Mouse (Mus musculus) kidney, postnatal 25 days (tissue): ENCODE measurements around the gene Pafah1b1.

Source experiments
- DNase-seq, 2 experiments: peaks; one replicate each; pipeline ENCODE4 v3.0.0; 2021; ENCODE audit warnings: mixed read lengths in 2 of 2

Pafah1b1 gene

GRCm38 (mm10) chr11:74660336-74660735 is 64.1 kb downstream of the Pafah1b1 start:
- peak in 1 of 2 experiments; percentile 43 for DNase-seq

GRCm38 (mm10) chr11:74655941-74656340 is 68.5 kb downstream of the Pafah1b1 start:
- peak in 1 of 2 experiments; percentile 31 for DNase-seq

- peak; percentile 25 to 70 for DNase-seq
These were observed 71.1 kb downstream of the Pafah1b1 start for GRCm38 (mm10) chr11:74653385-74653784.

GRCm38 (mm10) chr11:74652791-74653191 is 71.7 kb downstream of the Pafah1b1 start:
- DNase-seq, result peak; percentile 78 to 89

GRCm38 (mm10) chr11:74650576-74651100 is 73.8 kb downstream of the Pafah1b1 start:
- DNase-seq, result no peak

GRCm38 (mm10) chr11:74649647-74650551 is 74.6 kb downstream of the Pafah1b1 start:
- DNase-seq, result peak; percentile 79 to 94

GRCm38 (mm10) chr11:74649095-74649646 is 75.3 kb downstream of the Pafah1b1 start, which contains the start of gene Cluh:
Cluh (plus strand) TSS chr11:74649495.
- peak; percentile 97 to 99 for DNase-seq

GRCm38 (mm10) chr11:74648676-74649075 is 75.8 kb downstream of the Pafah1b1 start:
- DNase-seq, result no peak

- DNase-seq, result no peak
These were observed 76.5 kb downstream of the Pafah1b1 start for GRCm38 (mm10) chr11:74647966-74648365.

- DNase-seq, result no peak
These were observed 84.8 kb downstream of the Pafah1b1 start for GRCm38 (mm10) chr11:74639628-74640027.

- DNase-seq, result no peak
These were observed 85.6 kb downstream of the Pafah1b1 start for GRCm38 (mm10) chr11:74638791-74639411.

GRCm38 (mm10) chr11:74637971-74638790 is 86.3 kb downstream of the Pafah1b1 start:
- peak; percentile 88 to 94 for DNase-seq

GRCm38 (mm10) chr11:74637486-74637885 is 87.0 kb downstream of the Pafah1b1 start:
- no peak for DNase-seq

- DNase-seq, result peak; percentile 71 to 82
These were observed 89.8 kb downstream of the Pafah1b1 start for GRCm38 (mm10) chr11:74634490-74635275.

GRCm38 (mm10) chr11:74631880-74632789 is 92.3 kb downstream of the Pafah1b1 start:
- DNase-seq, result peak in 1 of 2 experiments; percentile 11

GRCm38 (mm10) chr11:74627481-74627880 is 97.0 kb downstream of the Pafah1b1 start:
- DNase-seq, result no peak

- no peak for DNase-seq
These were observed 99.1 kb downstream of the Pafah1b1 start for GRCm38 (mm10) chr11:74625333-74625732.
